Mouse (Mus musculus) heart, adult 9 months (tissue): ENCODE measurements around the gene Fggy.

Source experiments
- DNase-seq, 2 experiments: peaks; one replicate each; pipeline ENCODE4 v3.0.0; 2022; ENCODE audit warnings: low spot score in 2 of 2

Gene Fggy

GRCm38 (mm10) chr4:95860601-95861000 lies 303.3 kb downstream of the Fggy start:
- DNase-seq: no peak

- no peak for DNase-seq
Measured at GRCm38 (mm10) chr4:95861074-95861473, 303.8 kb downstream of the Fggy start.

GRCm38 (mm10) chr4:95861741-95862155 lies 304.4 kb downstream of the Fggy start:
- no peak for DNase-seq

- DNase-seq: no peak
Measured at GRCm38 (mm10) chr4:95862276-95862675, 305.0 kb downstream of the Fggy start.

GRCm38 (mm10) chr4:95862781-95863499 lies 305.6 kb downstream of the Fggy start:
- no peak for DNase-seq

GRCm38 (mm10) chr4:95863500-95863803 lies 306.1 kb downstream of the Fggy start:
- no peak for DNase-seq

GRCm38 (mm10) chr4:95865251-95865650 lies 307.9 kb downstream of the Fggy start:
- DNase-seq: no peak

GRCm38 (mm10) chr4:95865882-95866281 lies 308.6 kb downstream of the Fggy start:
- no peak for DNase-seq

- DNase-seq: no peak
Measured at GRCm38 (mm10) chr4:95867103-95867502, 309.8 kb downstream of the Fggy start.

- DNase-seq: no peak
Measured at GRCm38 (mm10) chr4:95868348-95868747, 311.0 kb downstream of the Fggy start.

- peak in 1 of 2 experiments; percentile 59 for DNase-seq
Measured at GRCm38 (mm10) chr4:95871216-95871881, 314.0 kb downstream of the Fggy start.

- DNase-seq: no peak
Measured at GRCm38 (mm10) chr4:95875896-95876295, 318.6 kb downstream of the Fggy start.

- DNase-seq: no peak
Measured at GRCm38 (mm10) chr4:95877436-95877835, 320.1 kb downstream of the Fggy start.

- no peak for DNase-seq
Measured at GRCm38 (mm10) chr4:95881751-95882350, 324.5 kb downstream of the Fggy start.

GRCm38 (mm10) chr4:95884184-95885145 lies 327.2 kb downstream of the Fggy start:
- no peak for DNase-seq

GRCm38 (mm10) chr4:95895199-95895754 lies 338.0 kb downstream of the Fggy start:
- no peak for DNase-seq

- no peak for DNase-seq
Measured at GRCm38 (mm10) chr4:95896571-95896970, 339.3 kb downstream of the Fggy start.

GRCm38 (mm10) chr4:95897236-95897874 lies 340.0 kb downstream of the Fggy start:
- DNase-seq: peak in 1 of 2 experiments; percentile 4

- DNase-seq: no peak
Measured at GRCm38 (mm10) chr4:95898714-95899113, 341.4 kb downstream of the Fggy start.

GRCm38 (mm10) chr4:95899926-95900712 lies 342.8 kb downstream of the Fggy start:
- no peak for DNase-seq
